Mouse (Mus musculus) adrenal gland (tissue): ENCODE measurements around the gene Zyx.

Experiments
- intact Hi-C: fragments of 180-260 bp; cut with DNase I; formaldehyde crosslinking; loops from one replicate; pipeline ENCODE4 v1.15.1; 2025
- long read RNA-seq, 2 experiments: library from polyadenylated mRNA; unstranded; transcript quantifications; one replicate each; pipeline ENCODE4 v2.0.0; 2020; ENCODE audit warnings: borderline replicate concordance in 1 of 2; ENCODE audit not compliant: insufficient replicate concordance in 1 of 2

Zyx gene
- long read RNA-seq, experiment 1, transcript Zyx-207 (10 exons, 2,605 nt), result major isoform, 17 of 33 reads
- long read RNA-seq, experiment 1, partial matches to known transcripts, result 10 of 33 reads
- long read RNA-seq, experiment 1, other reads (novel, unspliced or antisense), result 5 of 33 reads
- long read RNA-seq, experiment 2, transcript Zyx-207 (10 exons, 2,605 nt), result major isoform, 12 of 31 reads
- long read RNA-seq, experiment 2, partial matches to known transcripts, result 14 of 31 reads
- long read RNA-seq, experiment 2, other reads (novel, unspliced or antisense), result 4 of 31 reads

- intact Hi-C loops, result loop anchor here (5.0 to 10.0 kb wide), 2 partner anchors 33 to 85 kb away; partner anchors contain the start of gene Tas2r126
Measured at GRCm38 (mm10) chr6:42349426-42350020, at the start of gene Zyx. TSS of gene Zyx (plus strand) at chr6:42349630.

DNA sequence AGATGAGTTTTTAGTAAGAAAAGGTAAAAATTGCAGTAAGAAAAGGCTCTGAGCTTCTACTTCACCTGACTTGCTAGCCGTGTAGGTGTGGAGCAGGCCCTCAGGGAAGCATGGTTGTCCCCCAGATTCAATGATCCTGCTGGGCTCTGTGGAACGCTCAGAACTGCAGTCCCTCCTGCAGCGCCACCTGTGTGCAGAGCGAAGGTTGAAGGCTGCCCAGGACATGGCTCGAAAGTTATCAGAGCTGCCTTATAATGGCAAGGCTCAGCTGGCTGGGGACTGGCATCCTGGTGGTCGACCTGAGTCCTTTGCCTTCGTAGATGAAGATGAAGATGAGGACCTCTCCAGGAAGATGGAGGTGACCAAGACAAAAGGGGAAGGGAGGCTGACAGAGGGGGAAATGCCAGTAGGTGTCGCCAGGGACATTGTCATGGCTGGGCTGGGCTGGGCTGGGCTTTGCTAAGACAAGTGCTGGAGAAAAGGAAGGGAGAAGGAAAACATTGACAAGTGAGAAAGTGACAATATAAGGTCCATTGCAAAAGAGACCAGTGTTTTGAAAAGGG lies 39.5 kb upstream of the Zyx start:
- intact Hi-C loops, result no loop called here

DNA sequence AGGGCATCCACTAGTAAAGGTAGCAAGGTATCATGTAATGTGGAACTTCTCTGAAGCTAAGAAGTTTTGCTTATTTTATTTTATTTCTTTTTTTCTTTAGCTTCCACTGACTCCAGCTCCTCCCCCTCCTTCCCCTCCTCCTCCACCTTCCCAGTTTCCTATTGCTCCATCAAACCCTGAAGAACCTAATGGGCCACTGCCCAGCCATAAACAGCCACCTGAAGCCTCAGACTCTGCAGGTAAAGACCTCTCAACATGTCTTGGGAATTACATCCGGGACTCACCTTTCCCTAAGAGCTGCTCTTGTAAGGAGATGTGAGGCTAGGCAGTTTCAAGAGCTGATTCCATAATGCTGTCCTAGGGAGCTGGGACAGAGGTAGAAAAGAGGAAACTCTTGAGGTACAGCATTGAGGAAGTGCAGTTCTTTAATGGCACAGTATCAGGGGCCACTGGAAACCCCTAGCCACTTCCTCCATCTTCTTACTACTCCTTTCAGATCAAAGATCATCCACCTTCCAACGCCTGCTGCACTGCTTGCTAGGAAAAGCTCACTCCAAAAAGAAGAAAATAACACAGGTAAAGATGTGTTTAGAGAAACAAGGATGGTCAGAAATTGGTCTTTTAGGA lies 38.9 kb upstream of the Zyx start:
- intact Hi-C loops, result no loop called here

GRCm38 (mm10) chr6:42318293-42318692 lies 31.1 kb upstream of the Zyx start:
- intact Hi-C loops, result no loop called here

DNA sequence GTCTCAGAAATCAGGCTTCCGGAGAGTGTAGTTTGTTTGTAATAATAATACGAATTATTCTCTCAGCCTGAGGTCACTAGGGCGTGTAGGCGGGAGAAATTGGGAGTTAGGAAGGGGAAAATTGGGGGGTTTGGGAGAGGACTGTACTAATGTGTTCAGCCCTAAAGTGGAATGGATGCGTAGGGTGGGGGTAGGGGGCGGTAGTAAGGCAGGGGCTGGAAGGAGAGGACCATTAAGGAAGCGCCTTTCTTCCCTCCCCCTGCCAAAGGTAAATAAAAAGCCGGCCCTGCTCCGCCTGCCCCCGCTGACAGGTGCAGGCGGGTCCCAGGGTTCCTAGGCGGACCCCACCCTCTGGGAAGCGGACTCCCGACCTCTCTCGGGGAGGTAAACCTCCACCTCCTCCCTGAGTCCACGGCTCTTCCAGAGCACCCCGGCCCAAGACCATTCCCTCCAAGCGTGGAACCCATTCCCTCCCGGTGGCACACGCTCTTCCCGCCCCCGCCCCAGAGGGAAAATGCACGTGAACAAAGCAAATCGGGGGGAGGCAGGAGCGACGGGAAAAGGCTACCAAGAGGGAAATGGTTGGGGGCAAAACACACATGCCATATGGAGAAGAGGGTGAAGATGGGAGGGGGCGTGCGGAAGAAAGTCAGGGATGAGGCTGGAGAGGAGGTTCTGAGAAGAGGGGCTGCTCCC lies 25.9 kb upstream of the Zyx start:
- intact Hi-C loops, result loop anchor here (10.0 kb wide), 1 partner anchor 559 kb away; no protein-coding TSS in a partner anchor

- intact Hi-C loops, result loop anchor here (10.0 kb wide), 1 partner anchor 559 kb away; no protein-coding TSS in a partner anchor
Measured at GRCm38 (mm10) chr6:42324067-42324481, 25.4 kb upstream of the Zyx start.

GRCm38 (mm10) chr6:42324482-42325267 lies 24.8 kb upstream of the Zyx start, which contains the start of gene Fam131b:
TSS of gene Fam131b (minus strand) at chr6:42324643.
- intact Hi-C loops, result loop anchor here (5.0 to 10.0 kb wide), 2 partner anchors 97 to 560 kb away; no protein-coding TSS in a partner anchor

GRCm38 (mm10) chr6:42325268-42325609 lies 24.2 kb upstream of the Zyx start:
- intact Hi-C loops, result loop anchor here (5.0 to 10.0 kb wide), 2 partner anchors 98 to 560 kb away; no protein-coding TSS in a partner anchor

DNA sequence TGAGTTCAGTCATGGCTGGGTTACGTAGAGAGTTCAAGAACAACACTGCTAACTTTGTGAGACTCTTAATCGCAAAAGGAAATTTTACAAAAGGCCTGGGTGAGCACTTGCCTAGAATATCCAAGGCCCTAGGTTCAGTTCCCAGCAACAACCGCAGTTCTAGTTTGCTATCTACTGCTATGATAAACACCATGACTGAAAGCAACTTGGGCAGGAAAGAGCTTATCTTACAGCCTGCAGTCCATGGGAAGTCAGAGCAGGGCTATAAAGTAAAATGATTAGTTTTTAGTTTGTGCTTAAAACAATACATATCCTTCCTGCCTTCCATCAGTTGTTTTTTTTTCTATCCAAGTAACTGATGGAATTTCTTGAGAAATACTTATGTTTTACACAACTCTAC lies 22.9 kb upstream of the Zyx start:
- intact Hi-C loops, result loop anchor here (5.0 to 10.0 kb wide), 2 partner anchors 99 to 562 kb away; no protein-coding TSS in a partner anchor

GRCm38 (mm10) chr6:42328757-42329156 lies 20.7 kb upstream of the Zyx start:
- intact Hi-C loops, result loop anchor here (5.0 to 10.0 kb wide), 2 partner anchors 101 to 564 kb away; no protein-coding TSS in a partner anchor

DNA sequence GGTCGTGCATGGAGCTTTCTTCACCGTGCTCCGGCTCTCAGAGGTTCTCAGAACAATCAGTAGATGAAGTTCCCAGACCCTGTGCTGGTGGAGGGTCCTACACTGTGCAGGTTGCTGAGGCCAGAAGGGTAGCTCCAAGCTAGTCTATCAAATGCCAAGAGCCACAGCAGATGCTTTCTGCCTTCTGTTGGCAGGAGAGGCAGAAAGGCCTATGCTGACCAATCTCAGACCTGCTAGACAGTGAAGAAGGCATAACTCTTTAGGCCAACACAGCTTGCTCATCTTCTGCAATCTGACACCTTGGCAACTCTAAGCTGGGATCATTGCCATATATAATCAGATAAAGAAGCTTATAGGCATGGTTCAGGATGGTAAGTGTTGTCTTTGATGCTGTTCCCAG lies 19.2 kb upstream of the Zyx start:
- intact Hi-C loops, result no loop called here

DNA sequence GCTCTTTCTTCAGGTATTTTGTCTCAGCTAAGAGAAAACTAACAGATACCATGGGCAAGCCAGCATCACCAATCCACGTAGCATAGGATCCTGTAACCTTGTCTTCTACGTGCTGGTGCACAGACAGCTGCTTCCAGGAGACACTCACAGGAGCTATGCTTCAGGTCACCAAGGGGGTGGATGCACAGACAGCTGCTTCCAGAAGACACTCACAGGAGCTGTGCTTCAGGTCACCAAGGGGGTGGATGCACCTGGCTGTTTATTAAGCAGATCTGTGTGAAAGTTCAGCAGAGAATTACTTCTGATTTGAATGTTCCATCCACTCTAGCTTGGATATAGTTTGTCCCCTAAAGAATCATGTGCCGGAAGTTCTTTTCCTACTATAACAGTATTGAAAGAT lies 18.5 kb upstream of the Zyx start:
- intact Hi-C loops, result no loop called here

GRCm38 (mm10) chr6:42339189-42339588 lies 10.2 kb upstream of the Zyx start:
- intact Hi-C loops, result no loop called here

GRCm38 (mm10) chr6:42339981-42340380 lies 9.4 kb upstream of the Zyx start:
- intact Hi-C loops, result loop anchor here (5.0 to 10.0 kb wide), 2 partner anchors 95 to 242 kb away; partner anchors contain the start of gene Tas2r126

DNA sequence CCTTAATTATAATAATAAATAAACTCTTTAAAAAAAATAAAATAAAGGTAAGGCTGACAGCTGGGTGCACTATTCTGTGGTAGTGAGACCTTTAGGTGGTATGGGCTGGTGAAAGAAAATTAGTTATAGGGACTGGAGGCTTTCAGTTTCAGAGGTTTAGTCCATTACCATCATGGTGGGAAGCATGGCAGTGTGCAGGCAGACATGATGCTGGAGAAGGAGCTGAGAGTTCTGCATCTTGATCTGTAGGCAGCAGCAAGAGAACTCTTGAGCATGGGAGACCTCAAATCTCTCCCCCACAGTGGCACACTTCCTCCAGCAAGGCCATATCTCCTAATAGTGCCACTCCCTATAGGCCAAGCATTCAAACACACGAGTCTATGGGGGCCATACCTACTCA lies 7.3 kb upstream of the Zyx start:
- intact Hi-C loops, result loop anchor here (5.0 to 10.0 kb wide), 2 partner anchors 93 to 240 kb away; partner anchors contain the start of gene Tas2r126

DNA sequence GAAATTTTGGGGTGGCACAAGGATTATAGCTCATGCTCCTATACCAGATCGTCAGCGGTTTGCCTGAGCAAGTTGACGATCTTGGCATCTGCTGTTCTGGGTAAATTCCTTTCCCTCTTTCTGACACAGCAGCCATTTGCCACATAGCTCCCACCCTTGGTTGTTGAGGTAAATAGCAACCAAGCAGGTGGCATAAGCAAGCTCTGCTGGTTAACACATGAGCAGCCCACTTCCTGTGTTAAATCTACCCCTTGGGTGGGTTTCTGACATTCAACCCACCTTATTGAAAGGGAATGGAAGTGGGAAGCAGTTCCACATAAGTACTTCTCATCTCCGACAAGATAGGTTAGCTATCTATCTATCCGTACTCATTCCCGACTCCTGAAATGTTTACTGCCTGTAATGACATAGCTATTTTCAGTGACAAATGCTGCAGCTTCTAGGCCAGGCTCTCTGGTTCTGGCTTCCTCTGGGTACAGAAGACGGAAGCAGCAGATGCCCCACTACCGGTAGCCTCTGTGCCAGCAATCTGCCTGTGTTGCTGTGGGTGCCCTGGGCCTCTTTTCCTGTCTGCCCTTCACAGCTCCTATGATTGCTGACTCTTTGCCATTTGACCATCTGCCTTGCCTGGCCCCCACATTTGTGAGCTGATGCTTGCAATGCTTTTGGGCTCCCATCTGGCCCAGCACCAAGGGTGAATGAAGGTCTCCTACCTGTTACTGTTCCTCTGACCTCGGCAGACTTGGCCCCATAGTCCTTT lies 5.9 kb upstream of the Zyx start:
- intact Hi-C loops, result loop anchor here (5.0 to 10.0 kb wide), 2 partner anchors 91 to 239 kb away; partner anchors contain the start of gene Tas2r126

DNA sequence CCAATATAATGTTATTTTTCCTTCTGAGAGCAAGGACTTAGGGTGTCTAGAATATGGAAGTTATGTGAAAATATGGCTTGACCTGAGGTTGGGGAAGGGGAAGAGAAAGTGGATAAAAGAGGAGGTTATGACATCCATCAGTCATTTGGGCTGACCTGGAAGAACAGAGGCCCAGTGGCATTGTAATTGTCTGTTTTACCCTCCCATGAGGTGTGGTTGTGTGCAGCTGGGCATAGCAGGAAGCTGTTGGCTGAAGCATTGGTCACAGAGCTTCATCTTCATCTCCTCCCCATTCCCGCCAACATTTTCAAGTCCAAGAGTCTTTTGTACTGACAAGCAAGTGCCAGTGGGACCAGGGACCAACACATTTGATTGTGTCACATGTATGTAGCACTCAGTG lies 5.2 kb upstream of the Zyx start:
- intact Hi-C loops, result loop anchor here (5.0 to 10.0 kb wide), 2 partner anchors 91 to 238 kb away; partner anchors contain the start of gene Tas2r126

DNA sequence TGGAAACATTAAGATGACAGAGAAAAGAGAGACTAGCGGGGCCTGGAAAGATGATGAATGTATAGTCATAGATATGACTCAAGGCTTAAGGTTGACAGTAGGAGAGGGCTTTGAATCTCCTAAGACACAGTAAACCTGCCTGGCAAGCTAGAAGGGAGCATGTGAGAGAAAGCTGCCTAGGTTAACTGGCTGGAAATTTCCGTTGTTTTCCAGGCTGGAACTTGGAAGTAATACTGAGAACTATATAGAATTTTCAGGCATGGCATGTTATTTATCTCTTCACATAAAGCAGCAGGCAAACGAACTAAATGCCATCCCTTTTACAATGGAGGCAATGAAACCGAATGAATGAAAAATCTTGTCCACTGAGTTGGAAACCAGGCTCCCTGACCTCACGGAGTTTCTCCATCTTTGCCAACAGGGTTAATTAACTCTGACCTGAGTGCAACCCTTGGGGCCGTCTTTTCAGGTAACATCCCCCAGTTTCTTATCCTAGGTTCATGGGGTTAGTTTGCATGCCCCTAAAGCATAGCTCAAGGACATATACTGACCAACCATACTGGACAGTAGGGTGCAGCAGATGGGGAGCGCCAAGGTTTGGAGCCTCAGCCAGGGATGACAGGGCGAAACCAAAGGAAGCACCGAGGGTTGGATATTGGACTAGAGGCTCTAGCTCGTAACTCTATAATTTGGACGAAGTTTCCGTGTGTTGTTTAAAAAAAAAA lies 987 bp upstream of the Zyx start:
- intact Hi-C loops, result loop anchor here (5.0 to 10.0 kb wide), 2 partner anchors 34 to 86 kb away; partner anchors contain the start of gene Tas2r126
